Mouse (Mus musculus): ENCODE measurements around the gene Coa5. TPM values are rescaled to one million over a fixed set of nuclear protein-coding genes. Genes with fewer than 3 reads are reported as not detected.

Gene Coa5
- total and polyA plus RNA-seq, 3 experiments, result 31.4 to 34.5 TPM; not detected in 1

GRCm38 (mm10) chr1:37378095-37378494 is 51.8 kb downstream of the Coa5 start:
- Histone ChIP-seq H3K79me2 (ENCODE audit: control insufficient read depth, insufficient read depth, low read length, poor library complexity) (no peaks in the 10 kb centered on the region), H3K9ac (ENCODE audit: control insufficient read depth, low read depth, low read length, poor library complexity, severe bottlenecking) (no peak overlapping the region), H3K27ac (ENCODE audit: control insufficient read depth, low read depth, low read length) (no peak overlapping the region), H3K9me3 (replicated peaks; ENCODE audit: insufficient read depth, low read length) (no peaks in the 10 kb centered on the region), H3K27me3 (ENCODE audit: control insufficient read depth in 1 of 2, insufficient read depth in 2 of 2, low read length in 2 of 2) (no peaks in the 10 kb centered on the region), H3K4me1 (ENCODE audit: control insufficient read depth in 1 of 2, insufficient read depth in 2 of 2, low read length in 2 of 2) (no peaks in the 10 kb centered on the region), H3K4me3 (ENCODE audit: control insufficient read depth in 1 of 2, insufficient read depth in 1 of 2, low read depth in 2 of 2, low read length in 2 of 2) (no peak overlapping the region), H3K36me3 (ENCODE audit: control insufficient read depth in 1 of 2, insufficient read depth in 2 of 2, low read length in 2 of 2) (no peaks in the 10 kb centered on the region)
- no peak for DNase-seq (ENCODE audit: low read depth, low spot score)
- no peak for TF ChIP-seq EP300 (IDR thresholded peaks at IDR 0.05; ENCODE audit: low read depth in 1 of 2, low read length in 2 of 2)
- TF ChIP-seq ZKSCAN1 (IDR thresholded peaks at IDR 0.05; ENCODE audit: low read depth, low read length), result no peak
- TF ChIP-seq GATA1 (IDR thresholded peaks at IDR 0.05; ENCODE audit: low read depth, low read length), result no peak

- H3K36me3 ChIP-seq (ENCODE audit: control insufficient read depth in 1 of 2, insufficient read depth in 2 of 2, low read length in 2 of 2), result no peaks in the 10 kb centered on the region
Observed at GRCm38 (mm10) chr1:37376751-37377150, 53.2 kb downstream of the Coa5 start.

GRCm38 (mm10) chr1:37376177-37376576 is 53.7 kb downstream of the Coa5 start:
- Histone ChIP-seq H3K4me3 (ENCODE audit: control insufficient read depth in 1 of 2, insufficient read depth in 1 of 2, low read depth in 2 of 2, low read length in 2 of 2) (no peak overlapping the region), H3K27ac (ENCODE audit: control insufficient read depth, low read depth, low read length) (no peak overlapping the region), H3K79me2 (ENCODE audit: control insufficient read depth, insufficient read depth, low read length, poor library complexity) (no peaks in the 10 kb centered on the region), H3K9ac (ENCODE audit: control insufficient read depth, low read depth, low read length, poor library complexity, severe bottlenecking) (no peak overlapping the region), H3K27me3 (ENCODE audit: control insufficient read depth in 1 of 2, insufficient read depth in 2 of 2, low read length in 2 of 2) (no peaks in the 10 kb centered on the region), H3K4me1 (ENCODE audit: control insufficient read depth in 1 of 2, insufficient read depth in 2 of 2, low read length in 2 of 2) (no peaks in the 10 kb centered on the region), H3K36me3 (ENCODE audit: control insufficient read depth in 1 of 2, insufficient read depth in 2 of 2, low read length in 2 of 2) (no peaks in the 10 kb centered on the region), H3K9me3 (replicated peaks; ENCODE audit: insufficient read depth, low read length) (no peaks in the 10 kb centered on the region)
- DNase-seq (ENCODE audit: low read depth, low spot score), result no peak
- no peak for TF ChIP-seq BHLHE40 (IDR thresholded peaks at IDR 0.05; ENCODE audit: borderline replicate concordance, low read depth, low read length)
- no peak for TF ChIP-seq E2F4 (IDR thresholded peaks at IDR 0.05; ENCODE audit: borderline replicate concordance, low read depth, low read length)
- no peak for TF ChIP-seq MAFK (IDR thresholded peaks at IDR 0.05; ENCODE audit: borderline replicate concordance, low read depth, low read length)
- TF ChIP-seq JUND (IDR thresholded peaks at IDR 0.05; ENCODE audit: low read depth, low read length), result no peak
- no peak for TF ChIP-seq ZNF384 (IDR thresholded peaks at IDR 0.05; ENCODE audit: low read depth, low read length)
- TF ChIP-seq RAD21 (IDR thresholded peaks at IDR 0.05; ENCODE audit: low read depth, low read length), result no peak
- TF ChIP-seq CHD1 (IDR thresholded peaks at IDR 0.05; ENCODE audit: low read depth, low read length), result no peak
- TF ChIP-seq ZKSCAN1 (IDR thresholded peaks at IDR 0.05; ENCODE audit: low read depth, low read length), result no peak
- no peak for TF ChIP-seq USF2 (IDR thresholded peaks at IDR 0.05; ENCODE audit: borderline replicate concordance in 1 of 2, insufficient read depth in 1 of 2, low read depth in 1 of 2, low read length in 2 of 2)
- no peak for TF ChIP-seq RCOR1 (IDR thresholded peaks at IDR 0.05; ENCODE audit: low read depth, low read length)
- no peak for TF ChIP-seq MAZ (IDR thresholded peaks at IDR 0.05; ENCODE audit: low read depth, low read length)
- no peak for TF ChIP-seq POLR2A (IDR thresholded peaks at IDR 0.05; ENCODE audit: control insufficient read depth in 1 of 2, insufficient read depth in 1 of 2, low read depth in 1 of 2, low read length in 2 of 2, poor library complexity in 1 of 2)
- TF ChIP-seq SMC3 (IDR thresholded peaks at IDR 0.05; ENCODE audit: low read depth, low read length), result no peak
- no peak for TF ChIP-seq MEF2A (IDR thresholded peaks at IDR 0.05; ENCODE audit: extremely low read depth, insufficient replicate concordance, low read depth, low read length, poor library complexity, severe bottlenecking)
- TF ChIP-seq POLR2AphosphoS5 (IDR thresholded peaks at IDR 0.05; ENCODE audit: borderline replicate concordance, low read depth, low read length), result no peak
- no peak for TF ChIP-seq NELFE (IDR thresholded peaks at IDR 0.05; ENCODE audit: low read depth, low read length)
- TF ChIP-seq POLR2AphosphoS2 (IDR thresholded peaks at IDR 0.05; ENCODE audit: low read length), result no peak
- no peak for TF ChIP-seq EP300 (IDR thresholded peaks at IDR 0.05; ENCODE audit: low read depth in 1 of 2, low read length in 2 of 2)

More at GRCm38 (mm10) chr1:37376751-37377150, 53.2 kb downstream of the Coa5 start:
- H3K27me3 ChIP-seq (ENCODE audit: control insufficient read depth in 1 of 2, insufficient read depth in 2 of 2, low read length in 2 of 2), result no peaks in the 10 kb centered on the region
- no peaks in the 10 kb centered on the region for H3K4me1 ChIP-seq (ENCODE audit: control insufficient read depth in 1 of 2, insufficient read depth in 2 of 2, low read length in 2 of 2)
- H3K79me2 ChIP-seq (ENCODE audit: control insufficient read depth, insufficient read depth, low read length, poor library complexity), result no peaks in the 10 kb centered on the region
- H3K9ac ChIP-seq (ENCODE audit: control insufficient read depth, low read depth, low read length, poor library complexity, severe bottlenecking), result no peak overlapping the region
- H3K27ac ChIP-seq (ENCODE audit: control insufficient read depth, low read depth, low read length), result no peak overlapping the region
- H3K4me3 ChIP-seq (ENCODE audit: control insufficient read depth in 1 of 2, insufficient read depth in 1 of 2, low read depth in 2 of 2, low read length in 2 of 2), result no peak overlapping the region
- TF ChIP-seq ZMIZ1 (IDR thresholded peaks at IDR 0.05; ENCODE audit: low read depth, low read length) (no peak), CTCF (IDR thresholded peaks at IDR 0.05 in 2 of 3, conservative IDR thresholded peaks at IDR 0.05 in 1 of 3; ENCODE audit: control insufficient read depth in 1 of 3, insufficient read depth in 1 of 3, low read depth in 2 of 3, low read length in 3 of 3, poor library complexity in 1 of 3, severe bottlenecking in 1 of 3) (no peak), MAFK (IDR thresholded peaks at IDR 0.05; ENCODE audit: borderline replicate concordance, low read depth, low read length) (no peak), MAX (IDR thresholded peaks at IDR 0.05; ENCODE audit: low read length) (no peak), POLR2AphosphoS2 (IDR thresholded peaks at IDR 0.05; ENCODE audit: low read length) (no peak), BHLHE40 (IDR thresholded peaks at IDR 0.05; ENCODE audit: borderline replicate concordance, low read depth, low read length) (no peak), USF1 (IDR thresholded peaks at IDR 0.05; ENCODE audit: low read depth, low read length) (no peak), UBTF (IDR thresholded peaks at IDR 0.05; ENCODE audit: borderline replicate concordance, insufficient read depth, low read depth, low read length) (no peak), USF2 (IDR thresholded peaks at IDR 0.05; ENCODE audit: borderline replicate concordance in 1 of 2, insufficient read depth in 1 of 2, low read depth in 1 of 2, low read length in 2 of 2) (no peak), MYB (IDR thresholded peaks at IDR 0.05; ENCODE audit: low read depth, low read length) (no peak), GATA1 (IDR thresholded peaks at IDR 0.05; ENCODE audit: low read depth, low read length) (no peak), KAT2A (conservative IDR thresholded peaks at IDR 0.05; ENCODE audit: low read depth, low read length) (no peak), POLR2A (IDR thresholded peaks at IDR 0.05; ENCODE audit: control insufficient read depth in 1 of 2, insufficient read depth in 1 of 2, low read depth in 1 of 2, low read length in 2 of 2, poor library complexity in 1 of 2) (no peak), SIN3A (IDR thresholded peaks at IDR 0.05; ENCODE audit: low read length) (no peak), TBP (IDR thresholded peaks at IDR 0.05; ENCODE audit: low read depth, low read length) (no peak)
- no peaks in the 10 kb centered on the region for H3K9me3 ChIP-seq (replicated peaks; ENCODE audit: insufficient read depth, low read length)
- no peak for DNase-seq (ENCODE audit: low read depth, low spot score)

Measured in MEL (cell line).